Mouse (Mus musculus) cerebellum, adult 2 months (tissue): Measurements from ENCODE around the gene Hdgfl1.

Source experiments
- CTCF ChIP-seq: fragments of 200-500 bp; IDR thresholded peaks from 2 replicates; pipeline ENCODE4 v1.5.1; 2011; ENCODE audit warnings: low read depth, mild to moderate bottlenecking, control low read depth, low read length, moderate library complexity, borderline replicate concordance; ENCODE audit not compliant: insufficient read depth
- POLR2A ChIP-seq: fragments of 200-500 bp; IDR thresholded peaks from 2 replicates; pipeline ENCODE4 v1.6.1; 2011; ENCODE audit warnings: low read length, control low read depth, borderline replicate concordance; ENCODE audit not compliant: insufficient read depth

- no peak for TF ChIP-seq POLR2A
- TF ChIP-seq CTCF = no peak
Measured at GRCm38 (mm10) chr13:26752863-26753262, 17.1 kb downstream of the Hdgfl1 start.
